Mouse (Mus musculus): Measurements from ENCODE around the gene Galns. TPM values are rescaled to one million over a fixed set of nuclear protein-coding genes. Genes with fewer than 3 reads are reported as not detected.

Gene Galns
- polyA plus RNA-seq, 1 experiment from 2014 or later = 8.2 TPM

DNA sequence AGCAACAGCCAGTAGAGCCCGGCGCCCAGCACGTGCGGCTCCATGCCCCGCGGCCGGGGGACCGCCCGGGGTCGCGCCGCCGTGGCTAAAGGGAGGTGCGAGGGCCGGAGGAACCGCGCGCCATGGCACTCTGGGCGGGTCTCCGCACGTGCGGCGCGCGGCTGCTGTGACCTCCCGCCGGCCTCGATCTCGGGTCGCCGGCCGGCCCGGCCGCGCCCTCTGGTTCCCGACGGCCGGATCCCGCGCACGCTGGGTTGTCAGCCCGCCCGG, 60.3 kb downstream of the Galns start:
- no peak for DNase-seq (ENCODE audit: low spot score)
- TF ChIP-seq CTCF (IDR thresholded peaks at IDR 0.05; ENCODE audit: low read depth) (no peak), EP300 (optimal IDR thresholded peaks at IDR 0.05) (no peak)
- Histone ChIP-seq H3K9me3 (ENCODE audit: control insufficient read depth, low read length) (no peaks in the 10 kb centered on the region), H3K27me3 (ENCODE audit: control insufficient read depth, insufficient read depth, low read length) (no peaks in the 10 kb centered on the region), H3K36me3 (ENCODE audit: control insufficient read depth, insufficient read depth, low read length) (no peaks in the 10 kb centered on the region), H3K27ac (replicated peaks) (peak overlapping the region; percentile 93), H3K4me1 (replicated peaks; ENCODE audit: control insufficient read depth, insufficient read depth) (peaks cover 5% of the 10 kb centered on the region; the same call in 1 of the 2 replicates), H3K4me2 (replicated peaks; ENCODE audit: low read depth) (peak overlapping the region; percentile 95), H3K4me3 (ENCODE audit: low read depth, low read length) (peak overlapping the region; percentile 72), H3K9ac (ENCODE audit: low read length) (peak overlapping the region; percentile 89)
- under 1% methylated on average over 26 of the region's 43 CpGs for WGBS
- 0 out of 2 replicates have a peak, but pooled peaks have one; percentile 42 for ATAC-seq (ENCODE audit: low FRiP score, low TSS enrichment)

GRCm38 (mm10) chr8:122550234-122550994, 60.8 kb downstream of the Galns start:
- WGBS = 2% methylated on average over 52 of the region's 52 CpGs
- TF ChIP-seq CTCF (IDR thresholded peaks at IDR 0.05; ENCODE audit: low read depth) (no peak), EP300 (optimal IDR thresholded peaks at IDR 0.05) (no peak)
- DNase-seq (ENCODE audit: low spot score) (peak; percentile 73), ATAC-seq (ENCODE audit: low FRiP score, low TSS enrichment) (peak; percentile 48)
- H3K9me3 ChIP-seq (ENCODE audit: control insufficient read depth, low read length) = no peaks in the 10 kb centered on the region
- peak overlapping the region; percentile 93 for H3K27ac ChIP-seq (replicated peaks)
- H3K36me3 ChIP-seq (ENCODE audit: control insufficient read depth, insufficient read depth, low read length) = no peaks in the 10 kb centered on the region
- H3K9ac ChIP-seq (ENCODE audit: low read length) = peak overlapping the region; percentile 89
- peak overlapping the region; percentile 95 for H3K4me2 ChIP-seq (replicated peaks; ENCODE audit: low read depth)
- peaks cover 6% of the 10 kb centered on the region; the same call in 1 of the 2 replicates for H3K4me1 ChIP-seq (replicated peaks; ENCODE audit: control insufficient read depth, insufficient read depth)
- H3K27me3 ChIP-seq (ENCODE audit: control insufficient read depth, insufficient read depth, low read length) = no peaks in the 10 kb centered on the region
- H3K4me3 ChIP-seq (ENCODE audit: low read depth, low read length) = peak overlapping the region; percentile 72

DNA sequence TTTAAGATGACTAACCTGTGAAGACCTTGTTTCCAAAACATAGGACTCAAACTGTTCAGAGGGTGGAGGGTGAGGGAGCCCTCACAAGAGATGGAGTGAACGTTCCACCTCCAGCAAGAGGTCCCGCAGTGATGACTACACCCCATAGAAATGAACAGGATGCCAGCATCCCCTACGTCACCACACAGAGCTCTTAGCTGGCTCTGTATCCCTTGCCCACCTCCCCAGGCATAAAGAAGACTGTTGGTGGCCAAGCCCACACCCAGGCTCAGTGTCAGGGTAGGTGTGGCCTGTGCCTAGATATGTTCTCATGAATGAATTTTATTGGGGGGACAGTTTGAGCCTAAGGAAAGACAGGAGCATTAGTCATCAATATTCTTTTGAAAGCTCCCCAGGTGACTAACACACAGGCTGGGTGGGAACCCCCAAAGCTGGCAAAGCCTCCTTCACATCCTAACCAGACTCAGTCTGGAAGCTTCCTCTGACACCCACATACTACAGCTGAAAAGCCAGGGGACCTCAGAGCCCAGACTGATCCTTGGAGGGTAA, 62.3 kb downstream of the Galns start:
- H3K9ac ChIP-seq (ENCODE audit: low read length) = no peak overlapping the region

GRCm38 (mm10) chr8:122548331-122548730, 62.9 kb downstream of the Galns start:
- ATAC-seq (ENCODE audit: low FRiP score, low TSS enrichment) (no peak), DNase-seq (ENCODE audit: low spot score) (no peak)
- H3K27ac ChIP-seq (replicated peaks) = peak overlapping the region; percentile 1
- H3K27me3 ChIP-seq (ENCODE audit: control insufficient read depth, insufficient read depth, low read length) = no peaks in the 10 kb centered on the region
- H3K4me2 ChIP-seq (replicated peaks; ENCODE audit: low read depth) = no peak overlapping the region
- no peaks in the 10 kb centered on the region for H3K9me3 ChIP-seq (ENCODE audit: control insufficient read depth, low read length)
- no peaks in the 10 kb centered on the region for H3K36me3 ChIP-seq (ENCODE audit: control insufficient read depth, insufficient read depth, low read length)
- H3K4me3 ChIP-seq (ENCODE audit: low read depth, low read length) = no peak overlapping the region
- WGBS = 68% methylated on average over 13 of the region's 13 CpGs
- TF ChIP-seq EP300 (optimal IDR thresholded peaks at IDR 0.05) = no peak
- no peak for TF ChIP-seq CTCF (IDR thresholded peaks at IDR 0.05; ENCODE audit: low read depth)
- no peak overlapping the region; the same call in 1 of the 2 replicates for H3K9ac ChIP-seq (ENCODE audit: low read length)
- H3K4me1 ChIP-seq (replicated peaks; ENCODE audit: control insufficient read depth, insufficient read depth) = peaks cover 6% of the 10 kb centered on the region; the same call in 1 of the 2 replicates

More for the DNA sequence above, 62.3 kb downstream of the Galns start:
- Histone ChIP-seq H3K27me3 (ENCODE audit: control insufficient read depth, insufficient read depth, low read length) (no peaks in the 10 kb centered on the region), H3K4me2 (replicated peaks; ENCODE audit: low read depth) (peak overlapping the region; percentile 95; the same call in 1 of the 2 replicates), H3K27ac (replicated peaks) (peak overlapping the region; percentile 75), H3K36me3 (ENCODE audit: control insufficient read depth, insufficient read depth, low read length) (no peaks in the 10 kb centered on the region), H3K9me3 (ENCODE audit: control insufficient read depth, low read length) (no peaks in the 10 kb centered on the region), H3K4me3 (ENCODE audit: low read depth, low read length) (0 out of 2 replicates have a peak overlapping the region, but pooled peaks have one; percentile 72), H3K4me1 (replicated peaks; ENCODE audit: control insufficient read depth, insufficient read depth) (peaks cover 6% of the 10 kb centered on the region; the same call in 1 of the 2 replicates)
- DNase-seq (ENCODE audit: low spot score) = no peak
- no peak for ATAC-seq (ENCODE audit: low FRiP score, low TSS enrichment)
- TF ChIP-seq EP300 (optimal IDR thresholded peaks at IDR 0.05) (no peak), CTCF (IDR thresholded peaks at IDR 0.05; ENCODE audit: low read depth) (no peak)
- 45% methylated on average over 3 of the region's 3 CpGs for WGBS

- Histone ChIP-seq H3K9ac (ENCODE audit: low read length) (0 out of 2 replicates have a peak overlapping the region, but pooled peaks have one; percentile 13), H3K27me3 (ENCODE audit: control insufficient read depth, insufficient read depth, low read length) (no peaks in the 10 kb centered on the region)
- DNase-seq (ENCODE audit: low spot score) = no peak
Observed at GRCm38 (mm10) chr8:122547815-122548214, 63.4 kb downstream of the Galns start.

More at GRCm38 (mm10) chr8:122547815-122548214, 63.4 kb downstream of the Galns start:
- Histone ChIP-seq H3K4me3 (ENCODE audit: low read depth, low read length) (no peak overlapping the region), H3K36me3 (ENCODE audit: control insufficient read depth, insufficient read depth, low read length) (no peaks in the 10 kb centered on the region), H3K4me1 (replicated peaks; ENCODE audit: control insufficient read depth, insufficient read depth) (peaks cover 6% of the 10 kb centered on the region; the same call in 1 of the 2 replicates), H3K9me3 (ENCODE audit: control insufficient read depth, low read length) (no peaks in the 10 kb centered on the region), H3K4me2 (replicated peaks; ENCODE audit: low read depth) (no peak overlapping the region; the same call in 1 of the 2 replicates), H3K27ac (replicated peaks) (peak overlapping the region; percentile 1)
- WGBS = 39% methylated on average over 5 of the region's 5 CpGs
- TF ChIP-seq CTCF (IDR thresholded peaks at IDR 0.05; ENCODE audit: low read depth) (no peak), EP300 (optimal IDR thresholded peaks at IDR 0.05) (no peak)
- no peak for ATAC-seq (ENCODE audit: low FRiP score, low TSS enrichment)
